Mouse (Mus musculus): ENCODE results near the gene Cep250. TPM values are rescaled to one million over a fixed set of nuclear protein-coding genes. Genes with fewer than 3 reads are reported as not detected.
A peak's percentile ranks its signal among the peaks of the same experiment; 100 is the strongest.

The Cep250 gene
- polyA plus RNA-seq, 1 experiment from 2014 or later, result 35.7 TPM

GRCm38 (mm10) chr2:156021765-156022164, 65.5 kb downstream of the Cep250 start:
- H3K4me2 ChIP-seq, result no peak overlapping the region
- H3K27ac ChIP-seq, result no peak overlapping the region
- no peaks in the 10 kb centered on the region for H3K9me3 ChIP-seq
- ATAC-seq (ENCODE audit: insufficient number of reproducible peaks, insufficient read depth, low FRiP score, low TSS enrichment, low read depth), result no peak
- no peak overlapping the region for H3K9ac ChIP-seq
- H3K27me3 ChIP-seq, result no peaks in the 10 kb centered on the region
- no peaks in the 10 kb centered on the region for H3K4me1 ChIP-seq
- WGBS, result 75% methylated on average over 2 of the region's 2 CpGs
- peaks cover 38% of the 10 kb centered on the region for H3K36me3 ChIP-seq
- no peak overlapping the region for H3K4me3 ChIP-seq

GRCm38 (mm10) chr2:156025482-156025881, 69.2 kb downstream of the Cep250 start:
- Histone ChIP-seq H3K9ac (no peak overlapping the region), H3K27me3 (no peaks in the 10 kb centered on the region), H3K9me3 (no peaks in the 10 kb centered on the region), H3K36me3 (peaks cover 3% of the 10 kb centered on the region; the same call in 1 of the 2 replicates), H3K4me3 (no peak overlapping the region), H3K4me1 (no peaks in the 10 kb centered on the region), H3K27ac (no peak overlapping the region), H3K4me2 (no peak overlapping the region)
- no peak for ATAC-seq (ENCODE audit: insufficient number of reproducible peaks, insufficient read depth, low FRiP score, low TSS enrichment, low read depth)

DNA sequence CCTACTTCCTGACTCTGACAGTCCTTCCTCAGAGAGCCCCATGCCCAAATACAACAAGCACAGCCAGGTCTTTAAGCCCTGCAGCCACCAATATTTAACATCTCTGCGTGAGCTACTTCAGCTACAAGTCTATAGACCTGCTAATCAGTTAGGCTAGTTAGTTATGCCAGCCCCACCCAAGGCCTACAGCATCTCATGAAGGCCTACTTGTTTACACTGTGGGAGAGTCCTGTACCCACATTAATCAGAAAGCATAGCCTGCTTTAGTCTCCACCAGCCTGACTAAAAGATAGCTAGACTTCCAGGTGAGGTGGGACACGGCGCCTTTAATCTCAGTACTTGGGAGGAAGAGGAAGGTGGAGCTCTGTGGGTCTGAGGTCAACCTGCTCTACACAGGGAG, 83.1 kb downstream of the Cep250 start:
- H3K36me3 ChIP-seq, result no peaks in the 10 kb centered on the region
- H3K27ac ChIP-seq, result no peak overlapping the region
- H3K4me1 ChIP-seq, result no peaks in the 10 kb centered on the region
- ATAC-seq (ENCODE audit: insufficient number of reproducible peaks, insufficient read depth, low FRiP score, low TSS enrichment, low read depth), result no peak
- no peak overlapping the region for H3K4me3 ChIP-seq
- H3K27me3 ChIP-seq, result no peaks in the 10 kb centered on the region
- no peak overlapping the region for H3K4me2 ChIP-seq
- no peak overlapping the region for H3K9ac ChIP-seq
- 89% methylated on average over 3 of the region's 3 CpGs for WGBS
- H3K9me3 ChIP-seq, result no peaks in the 10 kb centered on the region

DNA sequence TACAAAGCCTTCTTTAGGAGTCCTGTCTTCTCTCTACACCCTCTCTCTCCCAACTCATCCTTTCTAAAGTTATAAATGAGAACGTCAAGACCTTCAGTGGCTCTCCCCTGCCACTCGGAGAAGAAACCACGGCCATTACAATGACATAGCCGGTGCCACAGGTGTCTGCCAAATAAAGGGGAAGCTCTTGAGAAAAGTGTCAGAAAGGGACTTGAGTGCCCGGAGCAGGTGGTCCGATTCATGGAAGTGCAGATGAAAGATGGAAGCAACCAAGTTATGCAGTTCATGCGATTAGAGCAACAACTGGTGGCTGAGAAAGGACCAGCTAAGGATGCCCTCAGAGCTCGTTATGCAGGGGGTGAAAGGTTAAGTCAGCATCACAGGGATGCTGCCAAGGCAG, 86.6 kb downstream of the Cep250 start:
- Histone ChIP-seq H3K36me3 (no peaks in the 10 kb centered on the region), H3K27me3 (peaks cover 10% of the 10 kb centered on the region), H3K27ac (no peak overlapping the region), H3K9ac (no peak overlapping the region), H3K4me2 (no peak overlapping the region), H3K4me1 (0 out of 2 replicates have a peak, but pooled peaks cover 2% of the 10 kb centered on the region), H3K4me3 (no peak overlapping the region), H3K9me3 (no peaks in the 10 kb centered on the region)
- no peak for ATAC-seq (ENCODE audit: insufficient number of reproducible peaks, insufficient read depth, low FRiP score, low TSS enrichment, low read depth)
- WGBS, result 84% methylated on average over 8 of the region's 8 CpGs

- Histone ChIP-seq H3K27me3 (peaks cover 16% of the 10 kb centered on the region), H3K9me3 (no peaks in the 10 kb centered on the region), H3K27ac (no peak overlapping the region), H3K36me3 (no peaks in the 10 kb centered on the region), H3K4me2 (peak overlapping the region; percentile 50), H3K4me3 (peak overlapping the region; percentile 20), H3K9ac (peak overlapping the region; percentile 56), H3K4me1 (peaks cover 4% of the 10 kb centered on the region; the same call in 1 of the 2 replicates)
- 4% methylated on average over 19 of the region's 19 CpGs for WGBS
- ATAC-seq (ENCODE audit: insufficient number of reproducible peaks, insufficient read depth, low FRiP score, low TSS enrichment, low read depth), result no peak
Measured at GRCm38 (mm10) chr2:156047929-156048328, 91.7 kb downstream of the Cep250 start.

Other genes with a start within 250 kb of the Cep250 start
- gene Edem2, start 227.0 kb upstream of the Cep250 start, polyA plus RNA-seq (2015; fragmentation: Nextera tagmentation; extraction: Ambion mirVana), result 27.5 and 32.5 TPM in 2 replicates
- not detected in 2 replicates for gene Gm17581, start 220.6 kb upstream of the Cep250 start, polyA plus RNA-seq (2015; fragmentation: Nextera tagmentation; extraction: Ambion mirVana)
- gene Procr, start 205.3 kb upstream of the Cep250 start, polyA plus RNA-seq (2015; fragmentation: Nextera tagmentation; extraction: Ambion mirVana), result 4.9 and 7.0 TPM in 2 replicates
- gene Mmp24, start 181.1 kb upstream of the Cep250 start, polyA plus RNA-seq (2015; fragmentation: Nextera tagmentation; extraction: Ambion mirVana), result 0.14 and 0.32 TPM in 2 replicates
- gene BC029722, start 137.0 kb upstream of the Cep250 start, polyA plus RNA-seq (2015; fragmentation: Nextera tagmentation; extraction: Ambion mirVana), result 16.6 and 17.5 TPM in 2 replicates
- gene Eif6, start 129.5 kb upstream of the Cep250 start, polyA plus RNA-seq (2015; fragmentation: Nextera tagmentation; extraction: Ambion mirVana), result 174 and 201 TPM in 2 replicates
- gene Fam83c, start 121.6 kb upstream of the Cep250 start, polyA plus RNA-seq (2015; fragmentation: Nextera tagmentation; extraction: Ambion mirVana), result 0.98 and 1.6 TPM in 2 replicates
- gene Uqcc1, start 26.1 kb upstream of the Cep250 start, polyA plus RNA-seq (2015; fragmentation: Nextera tagmentation; extraction: Ambion mirVana), result 58.6 and 67.5 TPM in 2 replicates
- not detected in 2 replicates for gene Gm15557, start 15.7 kb upstream of the Cep250 start, polyA plus RNA-seq (2015; fragmentation: Nextera tagmentation; extraction: Ambion mirVana)
- 2.7 and 2.8 TPM in 2 replicates for gene Gdf5, start 11.1 kb upstream of the Cep250 start, polyA plus RNA-seq (2015; fragmentation: Nextera tagmentation; extraction: Ambion mirVana)
- gene 6430550D23Rik, start 51.5 kb downstream of the Cep250 start, polyA plus RNA-seq (2015; fragmentation: Nextera tagmentation; extraction: Ambion mirVana), result 1.3 and 2.2 TPM in 2 replicates
- gene Ergic3, start 51.6 kb downstream of the Cep250 start, polyA plus RNA-seq (2015; fragmentation: Nextera tagmentation; extraction: Ambion mirVana), result 224 and 226 TPM in 2 replicates
- 0.08 TPM in 1 of 2 replicates, not detected in the other for gene Fer1l4, start 96.5 kb downstream of the Cep250 start, polyA plus RNA-seq (2015; fragmentation: Nextera tagmentation; extraction: Ambion mirVana)
- 3.5 and 4.8 TPM in 2 replicates for gene Spag4, start 108.7 kb downstream of the Cep250 start, polyA plus RNA-seq (2015; fragmentation: Nextera tagmentation; extraction: Ambion mirVana)
- 60.5 and 62.7 TPM in 2 replicates for gene Cpne1, start 155.5 kb downstream of the Cep250 start, polyA plus RNA-seq (2015; fragmentation: Nextera tagmentation; extraction: Ambion mirVana)
- gene Rbm12, start 155.5 kb downstream of the Cep250 start, polyA plus RNA-seq (2015; fragmentation: Nextera tagmentation; extraction: Ambion mirVana), result 31.7 and 33.4 TPM in 2 replicates
- 20.4 and 21.7 TPM in 2 replicates for gene Gm28036, start 170.6 kb downstream of the Cep250 start, polyA plus RNA-seq (2015; fragmentation: Nextera tagmentation; extraction: Ambion mirVana)
- gene Romo1, start 187.6 kb downstream of the Cep250 start, polyA plus RNA-seq (2015; fragmentation: Nextera tagmentation; extraction: Ambion mirVana), result 383 and 419 TPM in 2 replicates
- gene Nfs1, start 187.7 kb downstream of the Cep250 start, polyA plus RNA-seq (2015; fragmentation: Nextera tagmentation; extraction: Ambion mirVana), result 35.4 and 39.3 TPM in 2 replicates
- 862 and 870 TPM in 2 replicates for gene Rbm39, start 223.8 kb downstream of the Cep250 start, polyA plus RNA-seq (2015; fragmentation: Nextera tagmentation; extraction: Ambion mirVana)
- 90.3 and 95.8 TPM in 2 replicates for gene Phf20, start 240.0 kb downstream of the Cep250 start, polyA plus RNA-seq (2015; fragmentation: Nextera tagmentation; extraction: Ambion mirVana)